Mouse (Mus musculus) forebrain, embryonic 11.5 days (tissue): ENCODE results near the gene Bmp2k. TPM values are rescaled to one million over a fixed set of nuclear protein-coding genes. Genes with fewer than 3 reads are reported as not detected.

Experiments
- ATAC-seq: fragments of 200-750 bp; cut with Nextera tagmentation; replicated peaks from 2 replicates; pipeline ENCODE4 v1.8.0; 2017; ENCODE audit warnings: moderate TSS enrichment; ENCODE audit not compliant: low FRiP score
- DNase-seq: peaks from one replicate; pipeline ENCODE4 v3.0.0-alpha.2; 2017; ENCODE audit warnings: low spot score
- H3K27ac ChIP-seq: fragments of 300-500 bp; sonication (generic); 2 replicates; pipeline ENCODE4 v1.5.1; 2014; ENCODE audit warnings: low read depth, low read length
- H3K27me3 ChIP-seq: fragments of 300-500 bp; sonication (generic); 2 replicates; pipeline ENCODE4 v1.6.1; 2014; ENCODE audit warnings: mild to moderate bottlenecking, low read length, mixed read lengths; ENCODE audit not compliant: control insufficient read depth, insufficient read depth
- H3K36me3 ChIP-seq: fragments of 300-500 bp; sonication (generic); 2 replicates; pipeline ENCODE4 v1.6.1; 2014; ENCODE audit warnings: mild to moderate bottlenecking, low read length, moderate library complexity, mixed read lengths; ENCODE audit not compliant: control insufficient read depth, insufficient read depth
- H3K4me1 ChIP-seq: fragments of 300-500 bp; sonication (generic); replicated peaks from 2 replicates; pipeline ENCODE4 v1.6.1; 2014; ENCODE audit warnings: low read length, mixed read lengths; ENCODE audit not compliant: control insufficient read depth, insufficient read depth
- H3K4me2 ChIP-seq: fragments of 300-500 bp; sonication (generic); 2 replicates; pipeline ENCODE4 v1.6.1; 2014; ENCODE audit warnings: low read depth, mild to moderate bottlenecking, low read length, moderate library complexity, mixed read lengths; ENCODE audit not compliant: severe bottlenecking
- H3K4me3 ChIP-seq: fragments of 300-500 bp; sonication (generic); 2 replicates; pipeline ENCODE4 v1.5.1; 2014; ENCODE audit warnings: low read depth, low read length
- H3K9ac ChIP-seq: fragments of 300-500 bp; sonication (generic); 2 replicates; pipeline ENCODE4 v1.6.1; 2014; ENCODE audit warnings: low read length
- H3K9me3 ChIP-seq: fragments of 300-500 bp; sonication (generic); 2 replicates; pipeline ENCODE4 v1.6.1; 2016; ENCODE audit warnings: low read length, mixed read lengths; ENCODE audit not compliant: control insufficient read depth
- WGBS: fragments of 180-500 bp; shearing (Covaris S2); extraction: QIAGEN DNeasy Blood & Tissue Kit; methylation state at CpG from one replicate; pipeline ENCODE4 v1.1.7; 2014; 5-methylcytosine and 5-hydroxymethylcytosine counted together
- polyA plus RNA-seq: library from polyadenylated mRNA; unstranded; fragments of >200 nt; fragmentation: Nextera tagmentation; extraction: Ambion mirVana; gene quantifications from 2 replicates; pipeline ENCODE4 v1.2.1, GENCODE M21; 2014

Bmp2k gene
- polyA plus RNA-seq, 1 experiment from 2014 or later, result 10.2 TPM

DNA sequence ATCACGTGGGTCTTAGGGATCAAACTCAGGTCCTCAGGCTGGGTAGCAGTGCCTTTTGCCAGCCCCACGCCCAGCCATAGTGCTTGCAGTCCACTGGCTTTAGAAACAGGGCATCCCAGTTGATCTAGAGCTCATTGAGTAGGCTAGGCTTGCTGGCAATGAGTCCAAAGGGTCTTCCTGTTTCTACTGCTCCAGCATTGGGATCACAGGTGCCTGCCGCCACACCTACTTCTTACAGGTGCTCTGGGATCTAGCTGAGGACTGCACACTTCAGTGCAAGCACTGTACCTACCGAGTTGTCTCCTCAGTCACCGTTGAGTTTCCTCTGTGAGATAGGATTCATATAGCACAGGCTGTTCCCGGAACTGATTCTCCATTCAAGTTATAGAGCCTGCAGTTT is 34.3 kb downstream of the Bmp2k start:
- DNase-seq (no peak), ATAC-seq (no peak)
- Histone ChIP-seq H3K4me3 (no peak overlapping the region), H3K9me3 (no peaks in the 10 kb centered on the region), H3K4me2 (no peak overlapping the region), H3K27ac (no peak overlapping the region), H3K9ac (no peak overlapping the region), H3K4me1 (no peaks in the 10 kb centered on the region), H3K27me3 (no peaks in the 10 kb centered on the region), H3K36me3 (no peaks in the 10 kb centered on the region)
- WGBS, result 86% methylated on average over 6 of the region's 6 CpGs

DNA sequence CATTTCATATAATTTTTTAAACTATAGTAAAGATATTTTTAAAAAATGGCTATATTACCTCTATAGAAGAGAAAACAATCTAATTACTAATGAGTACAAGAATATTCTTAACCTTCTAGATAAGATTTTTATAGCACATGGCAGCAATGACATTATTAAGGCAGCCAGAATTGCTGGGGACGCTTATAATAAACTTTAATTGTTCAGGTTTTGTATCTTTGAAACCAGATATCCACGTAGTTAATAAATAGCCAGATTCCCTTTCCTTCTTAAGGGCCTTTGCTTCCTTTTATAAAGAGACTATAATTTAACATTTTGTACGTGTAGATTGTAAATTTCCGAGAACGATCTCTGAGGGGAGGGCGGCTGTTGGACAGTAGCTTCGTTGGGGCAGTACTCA is 47.8 kb downstream of the Bmp2k start:
- Histone ChIP-seq H3K9ac (no peak overlapping the region), H3K4me3 (no peak overlapping the region), H3K36me3 (no peaks in the 10 kb centered on the region), H3K27ac (no peak overlapping the region), H3K4me1 (no peaks in the 10 kb centered on the region), H3K27me3 (no peaks in the 10 kb centered on the region), H3K9me3 (no peaks in the 10 kb centered on the region), H3K4me2 (no peak overlapping the region)
- 91% methylated on average over 7 of the region's 7 CpGs for WGBS
- no peak for DNase-seq
- ATAC-seq, result no peak

DNA sequence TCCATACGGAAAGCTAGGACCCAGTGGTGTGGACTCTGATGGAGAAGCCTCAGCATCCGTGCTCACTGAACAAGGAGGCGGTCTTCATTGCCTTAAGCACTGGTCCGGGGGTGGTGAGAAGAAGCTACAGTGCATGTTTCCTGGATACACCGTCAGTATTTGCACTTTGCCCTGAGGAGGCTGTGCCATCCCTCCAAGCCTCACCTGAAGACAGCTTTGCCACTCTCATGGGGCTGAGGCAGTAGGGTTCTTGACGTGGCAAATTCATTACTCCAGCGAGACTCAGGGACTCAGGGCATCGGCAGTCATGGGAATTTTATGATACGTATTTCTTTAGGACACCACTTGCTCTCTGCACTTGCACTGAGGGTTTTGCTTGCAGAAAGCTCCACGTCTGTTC is 49.2 kb downstream of the Bmp2k start:
- no peaks in the 10 kb centered on the region for H3K4me1 ChIP-seq
- no peaks in the 10 kb centered on the region for H3K27me3 ChIP-seq
- H3K9me3 ChIP-seq, result no peaks in the 10 kb centered on the region
- no peaks in the 10 kb centered on the region for H3K36me3 ChIP-seq
- DNase-seq (no peak), ATAC-seq (no peak)
- no peak overlapping the region for H3K9ac ChIP-seq
- H3K27ac ChIP-seq, result no peak overlapping the region
- H3K4me3 ChIP-seq, result no peak overlapping the region
- no peak overlapping the region for H3K4me2 ChIP-seq
- WGBS, result 89% methylated on average over 10 of the region's 10 CpGs

DNA sequence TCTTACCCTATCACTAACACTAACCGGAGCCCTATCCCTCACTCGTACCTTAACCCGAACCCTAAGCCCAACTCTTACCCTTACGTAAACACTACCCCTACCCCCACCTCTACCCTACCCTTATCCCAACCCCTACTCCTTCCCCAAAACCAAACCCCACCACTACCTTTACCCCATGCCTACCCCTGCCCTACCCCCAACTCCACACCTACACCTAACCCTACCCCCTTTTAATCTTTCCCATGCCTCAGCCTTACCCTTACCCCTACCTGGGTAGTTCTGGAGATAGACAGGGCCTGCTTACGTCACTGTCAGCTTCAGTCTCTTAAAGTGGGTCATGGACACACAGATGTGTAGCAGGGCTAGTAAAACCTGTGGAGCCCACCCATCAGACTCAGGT is 51.4 kb downstream of the Bmp2k start:
- H3K4me3 ChIP-seq, result no peak overlapping the region
- H3K4me2 ChIP-seq, result no peak overlapping the region
- no peak overlapping the region for H3K27ac ChIP-seq
- DNase-seq (no peak), ATAC-seq (no peak)
- no peak overlapping the region for H3K9ac ChIP-seq
- WGBS, result 97% methylated on average over 5 of the region's 5 CpGs
- no peaks in the 10 kb centered on the region for H3K4me1 ChIP-seq
- H3K36me3 ChIP-seq, result no peaks in the 10 kb centered on the region
- H3K9me3 ChIP-seq, result no peaks in the 10 kb centered on the region
- no peaks in the 10 kb centered on the region for H3K27me3 ChIP-seq

DNA sequence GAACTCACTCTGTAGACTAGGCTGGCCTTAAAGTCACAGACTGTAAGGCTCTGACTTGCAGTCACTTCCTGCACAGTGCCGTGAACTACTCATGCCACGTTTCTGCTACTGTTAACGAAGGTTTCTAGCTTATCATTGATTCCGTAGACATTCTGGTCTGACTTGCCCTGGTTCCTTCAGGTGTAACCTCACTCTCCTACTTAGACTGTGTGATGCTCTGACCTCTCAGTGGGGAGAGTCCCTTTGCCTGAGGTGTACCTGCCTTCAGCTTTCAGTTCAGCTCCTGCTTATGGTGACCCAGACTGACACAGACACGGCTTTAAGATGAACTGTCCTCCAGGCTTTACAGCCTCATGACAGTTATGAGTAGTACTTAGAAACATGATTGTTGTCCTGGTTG is 56.7 kb downstream of the Bmp2k start:
- WGBS, result 90% methylated on average over 5 of the region's 5 CpGs
- no peak for ATAC-seq
- no peak for DNase-seq

DNA sequence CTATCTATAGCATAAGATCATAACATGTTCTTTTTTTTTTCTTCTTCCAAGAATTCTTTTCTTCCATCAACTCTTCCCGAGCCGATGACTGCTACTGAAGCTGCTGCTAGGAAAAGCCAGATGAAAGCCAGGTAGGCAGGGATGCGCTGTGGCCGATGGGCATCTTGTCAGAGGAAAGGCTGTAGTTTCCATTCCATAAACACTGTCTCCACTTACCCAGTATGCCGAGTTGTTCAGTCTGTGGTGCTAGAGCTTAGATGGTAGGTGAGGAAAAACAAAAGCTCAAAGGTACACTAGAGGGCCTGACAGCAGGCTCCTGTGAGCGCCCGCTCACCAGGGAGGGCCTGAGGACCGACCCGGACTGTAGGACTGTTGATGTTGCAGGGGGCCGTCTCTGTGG is 57.3 kb downstream of the Bmp2k start:
- ATAC-seq (no peak), DNase-seq (no peak)
- no peak overlapping the region for H3K4me2 ChIP-seq
- H3K27ac ChIP-seq, result no peak overlapping the region
- H3K36me3 ChIP-seq, result no peaks in the 10 kb centered on the region
- H3K9ac ChIP-seq, result no peak overlapping the region
- WGBS, result 90% methylated on average over 10 of the region's 10 CpGs
- H3K4me3 ChIP-seq, result no peak overlapping the region
- no peaks in the 10 kb centered on the region for H3K9me3 ChIP-seq
- no peaks in the 10 kb centered on the region for H3K4me1 ChIP-seq
- no peaks in the 10 kb centered on the region for H3K27me3 ChIP-seq

More for the DNA sequence above, 56.7 kb downstream of the Bmp2k start:
- Histone ChIP-seq H3K9ac (no peak overlapping the region), H3K27ac (no peak overlapping the region), H3K27me3 (no peaks in the 10 kb centered on the region), H3K4me2 (no peak overlapping the region), H3K4me3 (no peak overlapping the region), H3K36me3 (no peaks in the 10 kb centered on the region), H3K9me3 (no peaks in the 10 kb centered on the region), H3K4me1 (no peaks in the 10 kb centered on the region)

DNA sequence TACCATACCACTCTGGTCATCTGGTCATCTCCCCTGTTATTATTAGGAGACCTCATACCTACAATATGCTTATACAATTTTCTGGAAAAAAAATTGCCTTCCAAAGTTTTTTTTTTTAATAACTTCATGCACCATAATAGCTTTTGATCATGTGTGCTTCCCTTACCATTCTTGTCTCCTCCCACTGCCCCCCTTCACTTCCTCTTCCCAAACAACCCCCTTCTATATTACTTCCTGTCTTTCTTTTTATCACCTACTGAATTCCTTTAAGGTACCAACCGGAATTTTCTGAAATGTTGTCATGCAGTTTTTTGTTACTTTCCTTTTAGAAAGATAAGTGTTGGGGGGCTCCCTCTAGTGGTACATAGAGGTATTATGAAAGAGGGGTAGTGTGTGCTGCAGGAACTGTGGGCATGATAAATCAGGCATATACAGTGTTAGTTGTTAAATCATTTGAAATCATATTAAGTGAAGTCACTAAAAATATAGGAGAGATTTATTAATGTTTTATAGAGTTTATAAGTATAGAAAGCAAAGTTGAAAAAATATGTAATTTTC is 58.1 kb downstream of the Bmp2k start:
- no peak overlapping the region for H3K4me3 ChIP-seq
- ATAC-seq (no peak), DNase-seq (no peak)
- H3K36me3 ChIP-seq, result no peaks in the 10 kb centered on the region
- no peak overlapping the region for H3K9ac ChIP-seq
- no peak overlapping the region for H3K27ac ChIP-seq
- no peak overlapping the region for H3K4me2 ChIP-seq
- no peaks in the 10 kb centered on the region for H3K27me3 ChIP-seq
- no peaks in the 10 kb centered on the region for H3K4me1 ChIP-seq
- H3K9me3 ChIP-seq, result no peaks in the 10 kb centered on the region
- 29% methylated on average over 1 of the region's 1 CpGs for WGBS

DNA sequence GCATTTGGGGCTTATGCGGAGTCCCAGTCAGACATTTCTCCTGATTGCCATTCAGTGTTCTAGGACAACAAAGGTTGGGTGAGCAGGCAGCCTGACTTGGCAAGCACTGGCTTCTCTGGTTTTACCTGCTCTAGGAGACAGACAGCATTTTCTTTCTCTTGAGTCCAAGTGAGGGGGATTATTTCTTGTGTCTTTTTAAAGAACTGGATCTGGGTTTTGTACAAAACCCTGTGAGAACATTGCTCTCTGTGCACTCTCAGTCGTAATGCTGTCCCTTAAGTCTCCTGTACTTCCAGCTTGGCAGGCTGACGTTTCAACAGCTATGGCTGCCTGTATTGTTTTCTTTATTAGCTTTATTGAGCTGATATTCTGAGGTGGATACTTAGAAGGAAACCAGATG is 58.9 kb downstream of the Bmp2k start:
- DNase-seq (no peak), ATAC-seq (no peak)
- H3K4me2 ChIP-seq, result no peak overlapping the region
- H3K9ac ChIP-seq, result no peak overlapping the region
- H3K9me3 ChIP-seq, result no peaks in the 10 kb centered on the region
- no peaks in the 10 kb centered on the region for H3K36me3 ChIP-seq
- H3K4me3 ChIP-seq, result no peak overlapping the region
- H3K4me1 ChIP-seq, result no peaks in the 10 kb centered on the region
- no peak overlapping the region for H3K27ac ChIP-seq
- 89% methylated on average over 3 of the region's 3 CpGs for WGBS
- H3K27me3 ChIP-seq, result no peaks in the 10 kb centered on the region

DNA sequence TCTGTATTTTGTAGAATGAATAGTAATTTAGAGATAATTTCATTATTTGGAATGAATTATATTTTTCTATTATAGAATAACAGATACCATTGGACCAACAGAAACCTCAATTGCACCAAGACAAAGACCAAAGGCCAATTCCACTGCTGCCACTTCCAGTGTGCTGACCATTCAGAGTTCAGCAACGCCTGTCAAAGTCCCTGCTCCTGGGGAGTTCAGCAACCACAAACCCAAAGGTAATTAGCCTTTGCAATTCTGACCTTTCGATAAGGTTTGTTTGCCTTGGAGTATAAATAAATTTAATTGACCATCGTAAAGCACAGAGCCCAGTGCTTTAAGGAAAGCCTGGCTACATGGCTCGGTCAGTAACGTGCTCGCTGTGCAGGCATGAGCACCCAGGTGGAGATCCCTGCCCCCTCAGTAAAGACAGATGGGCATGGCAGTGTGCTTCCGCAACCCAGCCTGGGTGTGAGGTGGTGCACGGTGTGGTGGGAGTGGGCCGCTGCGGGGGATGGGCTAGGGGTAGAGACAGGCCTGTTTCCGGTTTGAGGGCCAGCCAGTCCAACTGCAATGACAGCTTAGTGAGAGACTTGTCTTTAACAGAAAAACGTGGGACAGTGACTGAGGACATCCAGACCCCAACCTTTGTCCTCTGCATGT is 59.4 kb downstream of the Bmp2k start:
- H3K4me3 ChIP-seq, result no peak overlapping the region
- no peaks in the 10 kb centered on the region for H3K9me3 ChIP-seq
- H3K4me1 ChIP-seq, result no peaks in the 10 kb centered on the region
- no peaks in the 10 kb centered on the region for H3K27me3 ChIP-seq
- DNase-seq, result no peak
- ATAC-seq, result no peak
- no peak overlapping the region for H3K4me2 ChIP-seq
- WGBS, result 90% methylated on average over 12 of the region's 12 CpGs
- no peak overlapping the region for H3K9ac ChIP-seq
- H3K27ac ChIP-seq, result no peak overlapping the region
- H3K36me3 ChIP-seq, result no peaks in the 10 kb centered on the region
